Mouse (Mus musculus): ENCODE measurements around the gene Gabbr2. TPM values are rescaled to one million over a fixed set of nuclear protein-coding genes. Genes with fewer than 3 reads are reported as not detected.

Gabbr2 gene
- polyA plus RNA-seq, 1 experiment from 2014 or later: 13.9 TPM

DNA sequence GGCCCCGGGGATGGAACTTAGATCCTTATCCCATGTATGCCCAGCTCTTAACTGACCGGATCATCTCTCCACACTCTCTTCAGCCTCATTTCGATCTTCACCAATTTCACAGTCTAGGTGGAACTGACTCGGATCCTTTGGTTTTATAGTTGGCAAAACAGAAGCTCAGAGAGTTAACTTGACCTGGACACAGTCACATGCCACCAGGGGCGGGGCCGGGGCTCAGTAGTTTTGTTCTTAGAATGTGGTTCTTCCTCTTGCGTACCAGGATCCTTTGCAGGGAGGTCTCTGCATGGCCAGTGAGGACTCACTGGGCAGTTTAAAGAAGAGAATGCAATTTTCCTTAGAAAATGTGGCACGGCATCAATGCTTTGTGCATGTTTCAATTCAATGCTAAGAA, 135.5 kb downstream of the Gabbr2 start:
- no peak overlapping the region for H3K4me3 ChIP-seq (ENCODE audit: low read depth, low read length)
- peaks cover 29% of the 10 kb centered on the region for H3K4me1 ChIP-seq (ENCODE audit: control insufficient read depth, insufficient read depth, low read length)
- no peak overlapping the region for H3K9ac ChIP-seq (ENCODE audit: low read depth, low read length)
- H3K9me3 ChIP-seq (replicated peaks; ENCODE audit: control insufficient read depth, low read length, poor library complexity, severe bottlenecking): no peaks in the 10 kb centered on the region
- peak overlapping the region; percentile 75 for H3K27ac ChIP-seq (ENCODE audit: low read length)
- no peak for ATAC-seq
- 93% methylated on average over 8 of the region's 8 CpGs for WGBS
- no peaks in the 10 kb centered on the region for H3K36me3 ChIP-seq (ENCODE audit: control insufficient read depth, insufficient read depth, low read length)
- no peaks in the 10 kb centered on the region for H3K27me3 ChIP-seq (ENCODE audit: control insufficient read depth, insufficient read depth, low read depth, low read length)
- H3K4me2 ChIP-seq (ENCODE audit: low read length): no peak overlapping the region

DNA sequence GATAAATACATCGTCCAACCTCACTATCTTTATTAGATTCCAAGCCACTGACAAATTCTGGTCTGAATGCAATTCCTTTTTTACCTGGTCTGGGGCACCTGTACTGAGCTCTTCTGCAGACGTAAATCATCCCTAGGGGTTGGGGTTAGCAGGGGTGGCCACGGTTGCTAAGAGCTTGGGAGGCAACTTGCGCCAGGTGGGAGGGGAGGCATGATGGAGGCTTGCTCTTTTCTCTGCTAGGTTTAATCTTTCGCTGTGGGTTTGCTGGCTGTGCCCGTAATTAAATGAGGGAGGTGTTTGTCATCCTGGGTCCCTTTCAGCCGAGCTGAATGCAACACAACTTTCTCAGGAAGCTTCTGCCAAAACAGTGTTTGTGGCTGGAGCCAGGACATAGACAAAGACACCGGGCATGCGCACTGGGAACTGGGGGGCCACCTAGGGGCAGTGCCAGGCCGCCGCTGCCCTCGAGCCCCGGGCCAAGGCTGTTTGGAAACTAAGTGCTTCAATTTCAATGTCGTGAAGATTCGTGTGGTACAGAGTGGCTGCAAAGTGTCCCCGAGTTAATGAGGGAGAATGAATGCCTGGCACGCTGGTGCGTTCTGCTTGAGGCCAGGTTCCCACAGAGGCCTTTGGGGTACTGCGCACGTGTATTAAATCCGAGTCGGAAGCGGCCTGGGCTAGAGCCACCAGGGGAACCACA, 136.8 kb downstream of the Gabbr2 start:
- Histone ChIP-seq H3K27ac (ENCODE audit: low read length) (peak overlapping the region; percentile 75), H3K4me2 (ENCODE audit: low read length) (no peak overlapping the region; the same call in 1 of the 2 replicates), H3K4me3 (ENCODE audit: low read depth, low read length) (no peak overlapping the region), H3K9ac (ENCODE audit: low read depth, low read length) (no peak overlapping the region), H3K27me3 (ENCODE audit: control insufficient read depth, insufficient read depth, low read depth, low read length) (no peaks in the 10 kb centered on the region), H3K9me3 (replicated peaks; ENCODE audit: control insufficient read depth, low read length, poor library complexity, severe bottlenecking) (no peaks in the 10 kb centered on the region), H3K4me1 (ENCODE audit: control insufficient read depth, insufficient read depth, low read length) (peaks cover 33% of the 10 kb centered on the region), H3K36me3 (ENCODE audit: control insufficient read depth, insufficient read depth, low read length) (no peaks in the 10 kb centered on the region)
- peak; percentile 78 for ATAC-seq
- WGBS: 42% methylated on average over 23 of the region's 23 CpGs

DNA sequence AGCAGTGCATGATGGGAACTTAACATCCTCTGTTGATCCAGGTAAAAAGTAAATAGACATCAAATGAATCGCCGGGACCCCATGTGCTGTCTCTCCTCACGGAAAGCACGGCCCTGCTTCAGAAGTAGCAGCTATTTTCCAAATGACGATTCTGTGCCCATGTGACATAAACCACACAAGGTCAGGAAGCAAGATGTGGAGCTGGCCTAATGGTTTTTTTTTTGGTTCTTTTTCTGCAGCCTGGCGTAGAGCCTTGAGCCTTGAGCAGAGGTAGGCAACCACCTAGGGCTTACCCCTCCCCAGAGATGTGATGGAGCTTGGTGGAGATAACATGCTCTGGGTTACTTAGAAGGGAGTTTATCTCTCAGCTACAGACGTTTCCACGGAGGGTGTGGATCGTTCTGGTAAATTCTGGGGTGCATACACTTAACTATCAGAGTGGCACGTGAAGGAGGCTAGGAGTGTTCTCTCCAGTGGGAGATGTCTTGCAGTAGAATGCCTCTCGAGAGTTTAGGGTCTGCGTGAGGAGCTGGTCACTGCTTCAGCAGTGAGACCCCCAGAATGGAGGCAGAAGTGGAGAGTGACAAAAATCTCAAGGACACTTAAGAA, 137.7 kb downstream of the Gabbr2 start:
- Histone ChIP-seq H3K9ac (ENCODE audit: low read depth, low read length) (no peak overlapping the region), H3K4me2 (ENCODE audit: low read length) (no peak overlapping the region), H3K27ac (ENCODE audit: low read length) (peak overlapping the region; percentile 58; the same call in 1 of the 2 replicates), H3K4me1 (ENCODE audit: control insufficient read depth, insufficient read depth, low read length) (peaks cover 27% of the 10 kb centered on the region), H3K36me3 (ENCODE audit: control insufficient read depth, insufficient read depth, low read length) (no peaks in the 10 kb centered on the region), H3K27me3 (ENCODE audit: control insufficient read depth, insufficient read depth, low read depth, low read length) (no peaks in the 10 kb centered on the region), H3K4me3 (ENCODE audit: low read depth, low read length) (no peak overlapping the region), H3K9me3 (replicated peaks; ENCODE audit: control insufficient read depth, low read length, poor library complexity, severe bottlenecking) (no peaks in the 10 kb centered on the region)
- 82% methylated on average over 12 of the region's 12 CpGs for WGBS
- no peak for ATAC-seq

DNA sequence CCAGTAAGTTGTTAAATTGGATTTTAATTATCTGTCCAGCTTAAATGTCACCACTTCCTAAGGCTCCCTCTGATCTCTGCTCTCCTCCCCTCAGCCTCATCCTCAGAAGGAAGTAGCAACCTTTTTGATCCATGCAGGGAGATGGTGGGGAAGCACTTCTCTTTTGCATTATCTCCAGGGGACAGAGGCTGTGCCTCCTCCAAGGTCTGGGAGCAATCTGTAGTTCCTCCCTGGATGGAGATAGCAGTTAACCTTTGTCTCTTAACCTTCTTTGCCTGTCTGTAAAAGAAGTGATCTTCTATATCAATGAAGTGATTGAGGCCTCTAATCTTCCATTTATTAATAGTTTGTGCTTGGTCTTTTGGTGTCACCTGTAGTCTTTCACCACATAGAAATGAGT, 143.9 kb downstream of the Gabbr2 start:
- no peaks in the 10 kb centered on the region for H3K27me3 ChIP-seq (ENCODE audit: control insufficient read depth, insufficient read depth, low read depth, low read length)
- no peak for ATAC-seq
- H3K4me1 ChIP-seq (ENCODE audit: control insufficient read depth, insufficient read depth, low read length): peaks cover 8% of the 10 kb centered on the region
- H3K4me2 ChIP-seq (ENCODE audit: low read length): no peak overlapping the region
- H3K36me3 ChIP-seq (ENCODE audit: control insufficient read depth, insufficient read depth, low read length): no peaks in the 10 kb centered on the region; the same call in 1 of the 2 replicates
- H3K9me3 ChIP-seq (replicated peaks; ENCODE audit: control insufficient read depth, low read length, poor library complexity, severe bottlenecking): no peaks in the 10 kb centered on the region
- no peak overlapping the region for H3K4me3 ChIP-seq (ENCODE audit: low read depth, low read length)
- H3K27ac ChIP-seq (ENCODE audit: low read length): no peak overlapping the region
- no peak overlapping the region for H3K9ac ChIP-seq (ENCODE audit: low read depth, low read length)

DNA sequence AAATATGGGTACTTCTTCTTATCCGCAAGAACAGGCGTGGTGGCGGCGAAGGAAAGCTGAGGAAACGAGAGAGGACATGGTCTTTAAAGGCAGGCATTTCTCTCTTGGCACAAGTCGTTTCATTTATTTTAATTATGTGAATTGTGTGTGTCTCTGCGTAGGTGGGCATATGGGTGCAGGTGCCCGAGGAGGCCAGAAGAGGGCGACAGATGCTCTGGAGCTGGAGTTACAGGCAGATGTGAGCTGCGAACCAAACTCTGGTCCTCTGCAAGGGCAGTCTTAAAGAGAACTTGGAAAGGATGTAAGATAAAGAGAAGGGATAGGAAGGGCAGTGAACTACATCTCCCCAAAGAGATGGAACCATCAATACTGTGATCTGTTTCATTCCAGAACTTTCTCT, 145.3 kb downstream of the Gabbr2 start:
- Histone ChIP-seq H3K9ac (ENCODE audit: low read depth, low read length) (no peak overlapping the region), H3K4me3 (ENCODE audit: low read depth, low read length) (no peak overlapping the region), H3K27me3 (ENCODE audit: control insufficient read depth, insufficient read depth, low read depth, low read length) (no peaks in the 10 kb centered on the region), H3K9me3 (replicated peaks; ENCODE audit: control insufficient read depth, low read length, poor library complexity, severe bottlenecking) (no peaks in the 10 kb centered on the region), H3K4me1 (ENCODE audit: control insufficient read depth, insufficient read depth, low read length) (peaks cover 6% of the 10 kb centered on the region), H3K27ac (ENCODE audit: low read length) (no peak overlapping the region), H3K36me3 (ENCODE audit: control insufficient read depth, insufficient read depth, low read length) (no peaks in the 10 kb centered on the region; the same call in 1 of the 2 replicates), H3K4me2 (ENCODE audit: low read length) (no peak overlapping the region)
- no peak for ATAC-seq
- WGBS: 93% methylated on average over 10 of the region's 10 CpGs

DNA sequence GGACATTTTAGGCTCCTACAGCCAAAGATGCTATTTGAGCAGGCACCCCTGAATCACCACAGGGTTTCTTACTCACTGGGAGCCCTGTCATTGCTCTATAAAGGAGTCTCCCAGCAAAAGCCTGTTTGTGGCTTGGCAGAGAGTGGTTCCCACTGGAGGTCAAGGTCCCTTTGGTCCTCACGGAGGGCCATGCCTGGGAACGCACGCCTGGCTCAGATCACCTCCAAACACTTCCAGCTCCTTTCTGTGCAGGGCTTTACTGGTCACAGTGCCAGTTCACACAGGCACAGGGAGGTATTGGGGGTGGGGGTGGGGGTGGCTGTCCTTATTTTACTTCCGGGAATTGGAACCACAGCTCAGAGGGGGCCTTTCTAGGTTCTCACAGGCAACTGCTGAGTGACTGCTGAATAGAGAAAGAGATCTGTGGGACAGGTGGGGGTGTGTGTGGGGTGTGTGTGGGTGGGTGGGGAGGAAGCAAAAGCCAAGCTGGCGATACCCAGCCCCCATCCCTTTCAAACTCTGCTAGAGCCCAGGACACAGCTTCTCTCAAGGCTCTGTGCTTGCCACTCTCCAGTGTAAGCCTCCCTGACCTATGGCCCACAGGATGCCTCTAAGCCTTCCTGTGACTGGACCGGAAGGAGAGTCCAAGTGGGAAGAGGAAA, 146.6 kb downstream of the Gabbr2 start:
- Histone ChIP-seq H3K9ac (ENCODE audit: low read depth, low read length) (no peak overlapping the region), H3K4me1 (ENCODE audit: control insufficient read depth, insufficient read depth, low read length) (no peaks in the 10 kb centered on the region), H3K36me3 (ENCODE audit: control insufficient read depth, insufficient read depth, low read length) (no peaks in the 10 kb centered on the region; the same call in 1 of the 2 replicates), H3K4me2 (ENCODE audit: low read length) (no peak overlapping the region), H3K9me3 (replicated peaks; ENCODE audit: control insufficient read depth, low read length, poor library complexity, severe bottlenecking) (no peaks in the 10 kb centered on the region), H3K27me3 (ENCODE audit: control insufficient read depth, insufficient read depth, low read depth, low read length) (no peaks in the 10 kb centered on the region), H3K27ac (ENCODE audit: low read length) (0 out of 2 replicates have a peak overlapping the region, but pooled peaks have one; percentile 17), H3K4me3 (ENCODE audit: low read depth, low read length) (no peak overlapping the region)
- 66% methylated on average over 6 of the region's 6 CpGs for WGBS
- ATAC-seq: peak; percentile 66

DNA sequence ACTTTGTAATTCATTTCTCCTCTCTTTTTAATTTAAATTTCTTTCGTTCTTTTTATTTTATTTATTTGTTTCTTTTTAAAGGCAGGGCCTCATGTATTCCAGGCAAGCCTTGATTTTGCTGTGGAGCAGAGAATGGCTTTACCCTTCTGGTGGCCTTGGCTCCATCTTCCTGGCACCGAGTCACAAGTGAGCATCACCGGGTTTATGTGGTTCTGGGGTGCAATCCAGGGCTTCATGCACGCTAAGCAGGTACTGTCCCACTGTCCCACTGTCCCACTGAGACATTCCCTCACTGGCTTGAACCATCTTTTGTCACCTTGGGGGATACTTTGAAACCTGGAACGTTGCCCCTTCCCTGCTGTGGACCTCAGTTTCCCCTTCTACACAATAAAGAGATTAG, 147.1 kb downstream of the Gabbr2 start:
- no peaks in the 10 kb centered on the region; the same call in 1 of the 2 replicates for H3K36me3 ChIP-seq (ENCODE audit: control insufficient read depth, insufficient read depth, low read length)
- H3K4me1 ChIP-seq (ENCODE audit: control insufficient read depth, insufficient read depth, low read length): no peaks in the 10 kb centered on the region
- H3K4me2 ChIP-seq (ENCODE audit: low read length): no peak overlapping the region
- no peak overlapping the region for H3K9ac ChIP-seq (ENCODE audit: low read depth, low read length)
- no peaks in the 10 kb centered on the region for H3K27me3 ChIP-seq (ENCODE audit: control insufficient read depth, insufficient read depth, low read depth, low read length)
- WGBS: 76% methylated on average over 5 of the region's 5 CpGs
- H3K4me3 ChIP-seq (ENCODE audit: low read depth, low read length): no peak overlapping the region
- 0 out of 2 replicates have a peak overlapping the region, but pooled peaks have one; percentile 14 for H3K27ac ChIP-seq (ENCODE audit: low read length)
- no peaks in the 10 kb centered on the region for H3K9me3 ChIP-seq (replicated peaks; ENCODE audit: control insufficient read depth, low read length, poor library complexity, severe bottlenecking)
- 0 out of 2 replicates have a peak, but pooled peaks have one; percentile 43 for ATAC-seq

DNA sequence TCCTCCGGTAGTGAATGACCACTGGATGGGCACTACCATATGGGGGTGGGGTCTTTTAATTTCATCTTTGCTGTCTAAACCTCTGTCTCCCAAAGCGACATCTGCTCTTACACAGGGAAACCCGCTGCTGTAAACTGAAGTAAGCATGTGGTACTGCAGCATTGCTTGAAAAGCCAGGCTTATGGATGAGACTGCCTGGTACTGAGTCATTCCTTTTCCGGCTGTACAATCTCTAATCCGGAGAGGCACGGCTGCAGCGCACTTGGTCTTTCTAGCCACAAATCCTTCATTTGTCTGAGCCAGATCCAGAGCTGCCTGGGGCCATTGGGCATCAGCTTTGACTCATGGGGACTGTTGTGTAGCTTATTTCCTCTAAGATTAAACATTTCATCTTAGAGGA, 149.1 kb downstream of the Gabbr2 start:
- Histone ChIP-seq H3K27me3 (ENCODE audit: control insufficient read depth, insufficient read depth, low read depth, low read length) (no peaks in the 10 kb centered on the region), H3K4me3 (ENCODE audit: low read depth, low read length) (no peak overlapping the region), H3K9me3 (replicated peaks; ENCODE audit: control insufficient read depth, low read length, poor library complexity, severe bottlenecking) (no peaks in the 10 kb centered on the region), H3K27ac (ENCODE audit: low read length) (no peak overlapping the region), H3K4me2 (ENCODE audit: low read length) (no peak overlapping the region), H3K36me3 (ENCODE audit: control insufficient read depth, insufficient read depth, low read length) (no peaks in the 10 kb centered on the region; the same call in 1 of the 2 replicates), H3K4me1 (ENCODE audit: control insufficient read depth, insufficient read depth, low read length) (no peaks in the 10 kb centered on the region), H3K9ac (ENCODE audit: low read depth, low read length) (no peak overlapping the region)
- no peak for ATAC-seq
- 79% methylated on average over 7 of the region's 7 CpGs for WGBS

DNA sequence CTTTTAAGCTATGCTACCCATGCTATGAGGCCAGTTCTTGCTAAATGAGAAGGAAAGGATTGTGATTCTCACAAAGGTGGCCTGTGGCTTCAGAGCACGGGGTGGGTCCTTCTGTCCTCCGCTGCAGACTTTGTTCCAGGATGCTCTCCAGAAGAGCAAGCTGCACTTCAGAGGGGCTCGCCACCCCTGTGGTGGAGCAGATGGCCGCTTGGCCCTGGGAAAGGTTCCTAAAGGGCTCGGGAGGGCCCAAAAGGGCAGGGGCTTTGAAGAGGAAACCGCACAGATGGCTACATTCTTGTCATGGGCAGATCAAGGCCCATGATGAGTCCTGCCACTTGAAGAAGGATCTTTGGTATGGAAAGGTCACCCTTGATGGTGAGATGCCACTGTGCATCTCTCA, 151.5 kb downstream of the Gabbr2 start:
- no peak overlapping the region for H3K4me2 ChIP-seq (ENCODE audit: low read length)
- H3K27ac ChIP-seq (ENCODE audit: low read length): no peak overlapping the region
- no peak for ATAC-seq
- H3K4me1 ChIP-seq (ENCODE audit: control insufficient read depth, insufficient read depth, low read length): peaks cover 13% of the 10 kb centered on the region
- no peaks in the 10 kb centered on the region; the same call in 1 of the 2 replicates for H3K36me3 ChIP-seq (ENCODE audit: control insufficient read depth, insufficient read depth, low read length)
- no peak overlapping the region for H3K4me3 ChIP-seq (ENCODE audit: low read depth, low read length)
- no peaks in the 10 kb centered on the region for H3K9me3 ChIP-seq (replicated peaks; ENCODE audit: control insufficient read depth, low read length, poor library complexity, severe bottlenecking)
- no peaks in the 10 kb centered on the region for H3K27me3 ChIP-seq (ENCODE audit: control insufficient read depth, insufficient read depth, low read depth, low read length)
- 86% methylated on average over 6 of the region's 6 CpGs for WGBS
- H3K9ac ChIP-seq (ENCODE audit: low read depth, low read length): no peak overlapping the region

Measured in midbrain, embryonic 16.5 days (tissue).